9 mouse cellular contexts compared by ENCODE assay signal in the genomic region with DNA sequence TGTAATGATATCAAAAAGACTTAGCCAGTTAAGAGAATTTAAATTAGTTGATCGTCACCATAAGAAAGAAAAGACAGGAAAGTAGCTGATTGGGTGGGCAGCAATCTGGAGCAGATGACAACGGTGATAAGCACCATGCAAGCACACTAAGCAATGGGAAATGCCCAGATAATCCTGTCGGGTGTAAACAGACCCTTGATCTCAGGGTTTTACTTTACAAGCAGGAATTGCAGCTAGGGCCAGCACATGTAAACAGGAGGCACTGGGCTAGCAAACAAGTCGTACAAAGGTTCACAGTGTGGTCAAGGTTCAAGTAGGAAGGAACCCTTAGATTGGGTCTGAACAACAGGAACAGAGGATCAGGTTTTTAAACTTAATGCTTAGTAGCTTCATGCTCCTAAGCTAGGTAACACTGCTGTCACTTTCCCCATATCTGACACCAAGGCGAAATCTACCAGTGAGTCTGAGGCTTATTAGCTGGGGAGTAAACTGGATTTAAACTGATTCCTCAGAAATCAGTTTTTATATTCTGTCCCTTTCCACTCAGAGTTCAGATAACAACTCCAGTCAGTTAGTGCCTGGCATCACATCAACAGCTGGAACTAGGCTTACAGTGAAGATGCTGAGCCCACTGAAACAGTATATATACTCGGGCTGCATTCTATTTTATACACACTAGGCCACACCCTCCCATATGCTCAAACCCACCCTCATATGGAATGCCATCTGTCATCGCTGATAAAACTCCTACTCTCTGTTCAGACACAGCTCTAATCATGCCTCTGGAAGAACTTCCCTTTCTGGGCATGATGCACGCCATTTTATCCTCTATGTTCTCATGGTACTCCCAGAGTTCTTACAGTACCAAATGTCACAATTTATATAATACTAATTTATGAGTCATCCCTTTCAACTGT. TPM values are rescaled to one million over a fixed set of nuclear protein-coding genes. Genes with fewer than 3 reads are reported as not detected.
DNase-seq lines count a peak whose midpoint lies in the region; ATAC-seq lines count a peak whose summit lies in the region.
"Had no signal": no experiment of that assay in that cellular context is flagged by ENCODE, and none has a peak within 500 bp of the region (broad histone marks: within the 10 kb centered on the region; RNA-seq: fewer than 3 reads in every experiment).

No protein-coding gene starts in this region.

- no peaks in the 10 kb centered on the region for H3K36me3 ChIP-seq in neural tube, embryonic 12.5 days

- H3K27ac ChIP-seq in neural tube, embryonic 12.5 days: no peak overlapping the region
- H3K27ac ChIP-seq: limb, embryonic 12.5 days had no signal

- peak; percentile 39; the same call in 1 of the 2 replicates for ATAC-seq in neural tube, embryonic 12.5 days (ENCODE audit: low FRiP score, low read depth)

- H3K9ac ChIP-seq in neural tube, embryonic 12.5 days: no peak overlapping the region
- H3K9ac ChIP-seq: limb, embryonic 12.5 days had no signal

- H3K4me3 ChIP-seq in neural tube, embryonic 12.5 days: no peak overlapping the region
- H3K4me3 ChIP-seq: limb, embryonic 12.5 days had no signal

- no peaks in the 10 kb centered on the region for H3K9me3 ChIP-seq in neural tube, embryonic 12.5 days
- H3K9me3 ChIP-seq: limb, embryonic 12.5 days had no signal

- no peak overlapping the region for H3K4me2 ChIP-seq in neural tube, embryonic 12.5 days (replicated peaks)
- H3K4me2 ChIP-seq: limb, embryonic 12.5 days had no signal

- no peak for DNase-seq in neural tube, embryonic 10.5 days (ENCODE audit: extremely low spot score, low spot score)
- peak; percentile 69 to 83 for DNase-seq in frontal cortex, adult 2 months (ENCODE audit: extremely low spot score in 1 of 2, low spot score in 1 of 2)
- peak; percentile 66 to 68 for DNase-seq in layer of hippocampus, postnatal 36 days
- peak; percentile 57 for DNase-seq in right cerebral cortex, postnatal 25 days
- no peak for DNase-seq in embryo, embryonic 10 days (ENCODE audit: low spot score)
- DNase-seq in cerebellum, adult 18-20 months: no peak
- no peak for DNase-seq in cerebellum, postnatal 14 days

- 0 out of 2 replicates have a peak, but pooled peaks cover 3% of the 10 kb centered on the region for H3K4me1 ChIP-seq in neural tube, embryonic 12.5 days
- H3K4me1 ChIP-seq: limb, embryonic 12.5 days had no signal

- H3K27me3 ChIP-seq in neural tube, embryonic 12.5 days (replicated peaks): no peaks in the 10 kb centered on the region
- H3K27me3 ChIP-seq: limb, embryonic 12.5 days had no signal

- 76% methylated on average over 8 of the region's 8 CpGs for WGBS in neural tube, embryonic 12.5 days

RNA-seq across cellular contexts. Expression of a gene that starts 20.7 kb away (rescaled TPM):
- polyA plus RNA-seq in neural tube, embryonic 12.5 days (2016; fragmentation: Nextera tagmentation; extraction: Ambion mirVana): 6.6 and 8.9 TPM in 2 replicates
- polyA plus RNA-seq in frontal cortex, adult 2 months (2012; rRNA removed): 5.7 and 7.7 TPM in 2 replicates
- 1 to 10 TPM; 4.8 to 6.2 TPM for total RNA-seq in layer of hippocampus, postnatal 36 days (2021)

RNA-seq across cellular contexts. Expression of a gene that starts 32.2 kb away (rescaled TPM):
- polyA plus RNA-seq in neural tube, embryonic 12.5 days (2016; fragmentation: Nextera tagmentation; extraction: Ambion mirVana): 0.18 and 0.22 TPM in 2 replicates
- polyA plus RNA-seq in frontal cortex, adult 2 months (2012; rRNA removed): 0.42 TPM in 2 replicates
- total RNA-seq in layer of hippocampus, postnatal 36 days (2021): under 1 TPM; 0.12 to 0.20 TPM

RNA-seq across cellular contexts. Expression of a gene that starts 49.9 kb away (rescaled TPM):
- 1,122 and 1,179 TPM in 2 replicates for polyA plus RNA-seq in neural tube, embryonic 12.5 days (2016; fragmentation: Nextera tagmentation; extraction: Ambion mirVana)
- 125 and 135 TPM in 2 replicates for polyA plus RNA-seq in frontal cortex, adult 2 months (2012; rRNA removed)
- 10 to 100 TPM; 50.9 to 65.9 TPM for total RNA-seq in layer of hippocampus, postnatal 36 days (2021)

Comparison
In these comparisons a context has a peak if more than half of its experiments do, and no peak if none do; other contexts are left out.
1. DNase-seq: peak in frontal cortex, adult 2 months (2 of 2), layer of hippocampus, postnatal 36 days (2 of 2) and right cerebral cortex, postnatal 25 days (single experiment); none in neural tube, embryonic 10.5 days (single experiment), embryo, embryonic 10 days (single experiment), cerebellum, adult 18-20 months (0 of 2) and cerebellum, postnatal 14 days (0 of 2).